Mouse (Mus musculus) liver, postnatal 0 days (tissue): ENCODE results near the gene Spon1.

Source experiments
- CTCF ChIP-seq: sonication (generic); IDR thresholded peaks from 2 replicates; pipeline ENCODE4 v1.5.1; 2016; ENCODE audit warnings: antibody characterized with exemption, low read depth
- EP300 ChIP-seq: IDR thresholded peaks from 2 replicates; pipeline ENCODE4 v1.6.1; 2016; ENCODE audit warnings: antibody characterized with exemption, low read depth, mild to moderate bottlenecking

- no peak for TF ChIP-seq CTCF
- TF ChIP-seq EP300 = no peak
Observed at GRCm38 (mm10) chr7:113815726-113816125, 49.9 kb downstream of the Spon1 start.
